Mouse (Mus musculus) liver, adult 2 months (tissue): Measurements from ENCODE around the gene Vmn1r44. TPM values are rescaled to one million over a fixed set of nuclear protein-coding genes. Genes with fewer than 3 reads are reported as not detected.
A peak's percentile ranks its signal among the peaks of the same experiment; 100 is the strongest.
"Not testable (repeated sequence)": the region's sequence is repeated elsewhere in the genome, so short reads cannot be mapped to it uniquely, and the experiment has no call there.

ENCODE experiments used
- DNase-seq: peaks from one replicate; pipeline ENCODE4 v3.0.0-alpha.2; 2011; ENCODE audit warnings: low read depth, low spot score; ENCODE audit errors: extremely low read depth
- H3K27ac ChIP-seq: fragments of 200-500 bp; replicated peaks from 2 replicates; pipeline ENCODE4 v1.5.1; 2012; ENCODE audit warnings: low read depth, mild to moderate bottlenecking, control low read depth, inconsistent platforms, low read length; ENCODE audit not compliant: insufficient read depth
- H3K27me3 ChIP-seq: fragments of 200-500 bp; 2 replicates; pipeline ENCODE4 v1.6.1; 2012; ENCODE audit warnings: mild to moderate bottlenecking, moderate library complexity, low read length, inconsistent platforms; ENCODE audit not compliant: control insufficient read depth, insufficient read depth
- H3K36me3 ChIP-seq: fragments of 200-500 bp; 2 replicates; pipeline ENCODE4 v1.6.1; 2012; ENCODE audit warnings: low read length, inconsistent platforms; ENCODE audit not compliant: control insufficient read depth, insufficient read depth
- H3K4me1 ChIP-seq: fragments of 200-500 bp; 2 replicates; pipeline ENCODE4 v1.6.1; 2011; ENCODE audit warnings: low read length; ENCODE audit not compliant: control insufficient read depth, insufficient read depth
- H3K4me3 ChIP-seq: fragments of 200-500 bp; 2 replicates; pipeline ENCODE4 v1.5.1; 2011; ENCODE audit warnings: low read depth, mild to moderate bottlenecking, control low read depth, low read length, moderate library complexity; ENCODE audit not compliant: insufficient read depth
- H3K79me2 ChIP-seq: fragments of 200-500 bp; 2 replicates; pipeline ENCODE4 v1.6.1; 2012; ENCODE audit warnings: inconsistent platforms, mild to moderate bottlenecking, low read length, moderate library complexity; ENCODE audit not compliant: control insufficient read depth, insufficient read depth
- H3K9ac ChIP-seq: fragments of 200-500 bp; 2 replicates; pipeline ENCODE4 v1.6.1; 2012; ENCODE audit warnings: low read depth, mild to moderate bottlenecking, control low read depth, inconsistent platforms, low read length
- CTCF ChIP-seq: fragments of 200-500 bp; IDR thresholded peaks from 2 replicates; pipeline ENCODE4 v1.5.1; 2011; ENCODE audit warnings: low read depth, low read length, control low read depth
- POLR2A ChIP-seq: fragments of 200-500 bp; IDR thresholded peaks from 2 replicates; pipeline ENCODE4 v1.6.1; 2011; ENCODE audit warnings: low read length, control low read depth; ENCODE audit not compliant: insufficient read depth; ENCODE audit errors: extremely low read depth
- WGBS: fragments of 180-500 bp; shearing (Covaris S2); methylation state at CpG from one replicate; pipeline ENCODE4 v1.1.7; 2018; 5-methylcytosine and 5-hydroxymethylcytosine counted together
- polyA plus RNA-seq: library from polyadenylated mRNA; depleted of rRNA; stranded (reverse); fragments of >200 nt; gene quantifications from 2 replicates; pipeline ENCODE4 v1.2.3, GENCODE M21; 2012; rRNA removed
- total RNA-seq: library from RNA; depleted of rRNA; stranded (reverse); fragments of >200 nt; gene quantifications from 2 replicates; pipeline ENCODE4 v1.2.3, GENCODE M21; 2014; rRNA removed

Vmn1r44 gene
- total and polyA plus RNA-seq, 2 experiments: not detected

DNA sequence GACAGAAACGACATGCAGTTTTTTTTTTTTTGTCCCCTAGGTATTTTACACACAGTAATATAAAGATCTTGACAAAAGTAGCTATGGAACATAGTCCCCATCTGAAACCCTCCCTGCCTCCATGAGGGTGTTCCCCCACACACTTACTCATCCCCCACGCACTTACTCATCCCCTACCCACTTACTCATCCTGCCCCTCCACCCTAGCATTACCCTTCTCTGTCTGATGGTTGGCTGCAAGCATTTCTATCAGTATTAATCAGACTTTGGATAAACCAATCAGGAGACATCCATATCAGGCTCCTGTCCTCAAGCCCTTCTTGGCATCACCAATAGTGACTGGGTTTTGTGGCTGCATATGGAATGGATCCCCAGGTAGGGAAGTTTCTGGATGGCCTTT is 6.5 kb upstream of the Vmn1r44 start:
- Histone ChIP-seq H3K27me3 (no peaks in the 10 kb centered on the region), H3K27ac (no peak overlapping the region), H3K79me2 (no peaks in the 10 kb centered on the region), H3K4me1 (no peaks in the 10 kb centered on the region), H3K4me3 (no peak overlapping the region), H3K36me3 (no peaks in the 10 kb centered on the region), H3K9ac (no peak overlapping the region)
- WGBS: 64% methylated on average over 2 of the region's 2 CpGs
- TF ChIP-seq CTCF (no peak), POLR2A (no peak)
- no peak for DNase-seq

DNA sequence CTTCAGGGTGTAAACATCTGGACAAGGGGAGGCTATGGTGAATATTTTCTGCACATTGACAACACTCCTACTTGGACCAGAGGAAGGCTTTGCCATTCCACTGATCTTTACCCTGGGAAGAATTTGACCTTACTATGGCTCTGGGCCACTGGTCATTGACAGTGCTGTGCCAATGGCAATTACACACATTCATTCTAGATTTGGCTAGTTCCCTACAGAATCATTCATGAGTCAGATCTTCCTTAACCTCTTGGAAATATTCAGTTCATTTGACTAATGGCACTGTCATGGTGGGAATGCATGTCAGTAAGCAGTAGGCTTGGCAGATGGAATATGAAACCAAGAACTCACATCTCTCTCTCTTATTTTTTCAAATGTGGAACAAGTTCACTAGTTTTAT is 2.6 kb upstream of the Vmn1r44 start:
- DNase-seq: peak; percentile 68
- Histone ChIP-seq H3K9ac (no peak overlapping the region), H3K79me2 (no peaks in the 10 kb centered on the region), H3K4me3 (no peak overlapping the region), H3K4me1 (no peaks in the 10 kb centered on the region), H3K27me3 (no peaks in the 10 kb centered on the region), H3K27ac (no peak overlapping the region), H3K36me3 (no peaks in the 10 kb centered on the region)
- no peak for TF ChIP-seq CTCF
- no peak for TF ChIP-seq POLR2A

DNA sequence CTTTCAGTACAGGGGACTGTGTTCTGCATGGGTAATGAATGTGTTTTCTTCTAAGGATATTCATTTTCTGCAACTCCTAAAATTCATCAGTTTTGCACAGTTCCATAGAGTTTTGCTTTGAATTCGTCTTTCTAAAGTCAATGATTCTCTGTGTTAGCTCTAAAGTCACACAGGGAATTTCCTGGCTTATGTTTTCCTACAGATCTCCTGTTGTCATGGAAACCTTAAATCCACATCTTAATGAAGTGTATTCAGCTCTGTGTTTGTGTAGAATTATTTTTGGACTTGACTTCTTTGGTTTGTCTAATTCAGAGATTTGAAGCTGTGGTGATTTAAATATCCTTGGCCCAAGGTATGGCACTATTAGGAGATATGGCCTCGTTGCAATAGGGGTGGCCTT is 352 bp downstream of the Vmn1r44 start:
- TF ChIP-seq CTCF: no peak
- no peak for TF ChIP-seq POLR2A
- 50% methylated on average over 2 of the region's 2 CpGs for WGBS
- Histone ChIP-seq H3K27ac (no peak overlapping the region), H3K36me3 (no peaks in the 10 kb centered on the region), H3K9ac (no peak overlapping the region), H3K4me3 (no peak overlapping the region), H3K79me2 (no peaks in the 10 kb centered on the region), H3K4me1 (no peaks in the 10 kb centered on the region), H3K27me3 (no peaks in the 10 kb centered on the region)
- no peak for DNase-seq

DNA sequence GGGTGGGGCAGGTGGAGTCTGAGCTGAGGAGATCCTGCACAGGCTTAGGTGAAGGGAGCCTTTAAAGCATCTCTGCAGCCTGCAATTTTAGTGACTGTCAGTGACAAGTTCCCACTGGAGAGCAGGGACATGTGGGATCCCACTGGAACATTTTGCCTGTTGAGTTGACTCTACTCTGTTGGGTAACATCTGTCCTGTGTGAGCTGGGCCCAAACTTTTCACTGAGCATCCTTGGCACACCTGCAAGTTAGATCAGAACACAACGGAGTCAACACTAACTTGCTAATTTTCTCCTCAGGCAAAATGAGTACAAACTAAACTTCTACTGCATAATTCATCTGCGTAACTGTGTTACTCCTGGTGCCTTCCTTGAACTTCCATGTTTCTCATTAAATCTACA is 57.0 kb downstream of the Vmn1r44 start, which contains the start of gene Vmn1r45:
TSS of gene Vmn1r45 (minus strand) at position 101 of the 400 bp plus-strand sequence.
- not testable (repeated sequence) for H3K4me1 ChIP-seq, H3K9ac ChIP-seq, H3K4me3 ChIP-seq, H3K27ac ChIP-seq, H3K79me2 ChIP-seq, DNase-seq, H3K27me3 ChIP-seq, H3K36me3 ChIP-seq
- WGBS: 90% methylated on average over 2 of the region's 2 CpGs

- Histone ChIP-seq H3K79me2 (no peaks in the 10 kb centered on the region), H3K27ac (no peak overlapping the region), H3K4me1 (no peaks in the 10 kb centered on the region), H3K27me3 (no peaks in the 10 kb centered on the region), H3K9ac (no peak overlapping the region), H3K4me3 (no peak overlapping the region), H3K36me3 (no peaks in the 10 kb centered on the region)
- 81% methylated on average over 2 of the region's 2 CpGs for WGBS
- DNase-seq: no peak
- TF ChIP-seq CTCF (no peak), POLR2A (no peak)
Observed at GRCm38 (mm10) chr6:89940926-89941325, 57.5 kb downstream of the Vmn1r44 start.

Other genes with a start within 250 kb of the Vmn1r44 start
- gene Txnrd3, start 239.7 kb upstream of the Vmn1r44 start, total RNA-seq: 5.6 and 6.4 TPM in 2 replicates
- gene Txnrd3, start 239.7 kb upstream of the Vmn1r44 start, polyA plus RNA-seq: 4.8 and 5.7 TPM in 2 replicates
- not detected in 2 replicates for gene Vmn1r40, start 176.1 kb upstream of the Vmn1r44 start, total RNA-seq
- gene Vmn1r40, start 176.1 kb upstream of the Vmn1r44 start, polyA plus RNA-seq: not detected in 2 replicates
- gene Vmn1r41, start 142.9 kb upstream of the Vmn1r44 start, total RNA-seq: not detected in 2 replicates
- gene Vmn1r41, start 142.9 kb upstream of the Vmn1r44 start, polyA plus RNA-seq: not detected in 2 replicates
- gene Vmn1r42, start 7.2 kb upstream of the Vmn1r44 start, total RNA-seq: not detected in 2 replicates
- gene Vmn1r42, start 7.2 kb upstream of the Vmn1r44 start, polyA plus RNA-seq: not detected in 2 replicates
- gene Vmn1r43, start 7.2 kb upstream of the Vmn1r44 start, total RNA-seq: not detected in 2 replicates
- gene Vmn1r43, start 7.2 kb upstream of the Vmn1r44 start, polyA plus RNA-seq: not detected in 2 replicates
- gene Vmn1r45, start 56.9 kb downstream of the Vmn1r44 start, total RNA-seq: not detected in 2 replicates
- gene Vmn1r45, start 56.9 kb downstream of the Vmn1r44 start, polyA plus RNA-seq: not detected in 2 replicates
- gene Vmn1r46, start 85.7 kb downstream of the Vmn1r44 start, total RNA-seq: not detected in 2 replicates
- gene Vmn1r46, start 85.7 kb downstream of the Vmn1r44 start, polyA plus RNA-seq: not detected in 2 replicates
- not detected in 2 replicates for gene Vmn1r47, start 132.5 kb downstream of the Vmn1r44 start, total RNA-seq
- gene Vmn1r47, start 132.5 kb downstream of the Vmn1r44 start, polyA plus RNA-seq: not detected in 2 replicates
- gene Vmn1r48, start 153.2 kb downstream of the Vmn1r44 start, total RNA-seq: not detected in 2 replicates
- gene Vmn1r48, start 153.2 kb downstream of the Vmn1r44 start, polyA plus RNA-seq: not detected in 2 replicates
- not detected in 2 replicates for gene Vmn1r49, start 194.8 kb downstream of the Vmn1r44 start, total RNA-seq
- not detected in 2 replicates for gene Vmn1r49, start 194.8 kb downstream of the Vmn1r44 start, polyA plus RNA-seq
- gene Vmn1r50, start 217.8 kb downstream of the Vmn1r44 start, total RNA-seq: not detected in 2 replicates
- not detected in 2 replicates for gene Vmn1r50, start 217.8 kb downstream of the Vmn1r44 start, polyA plus RNA-seq
- gene Vmn1r51, start 238.9 kb downstream of the Vmn1r44 start, total RNA-seq: not detected in 2 replicates
- gene Vmn1r51, start 238.9 kb downstream of the Vmn1r44 start, polyA plus RNA-seq: not detected in 2 replicates